Mouse (Mus musculus) heart, embryonic 14.5 days (tissue): ENCODE data around the gene Cmtm3. TPM values are rescaled to one million over a fixed set of nuclear protein-coding genes. Genes with fewer than 3 reads are reported as not detected.

Experiments
- ATAC-seq: fragments of 200-750 bp; cut with Nextera tagmentation; 2 replicates; pipeline ENCODE4 v1.8.0; 2017; ENCODE audit warnings: low read depth, moderate TSS enrichment; ENCODE audit not compliant: insufficient number of reproducible peaks, insufficient read depth, low FRiP score
- H3K27ac ChIP-seq, 2 experiments: fragments of 200-500 bp in 1 of 2; fragments of 300-500 bp in 1 of 2; sonication (generic) in 1 of 2; replicated peaks in 1 of 2; 2 replicates each; pipeline ENCODE4 v1.5.1; 2012 to 2014; ENCODE audit warnings: low read depth in 2 of 2, low read length in 2 of 2, control low read depth in 1 of 2, mild to moderate bottlenecking in 1 of 2, mixed read lengths in 1 of 2; ENCODE audit not compliant: control insufficient read depth in 1 of 2, insufficient read depth in 1 of 2
- H3K27me3 ChIP-seq: fragments of 300-500 bp; sonication (generic); 2 replicates; pipeline ENCODE4 v1.6.1; 2014; ENCODE audit warnings: mild to moderate bottlenecking, low read length, control low read depth; ENCODE audit not compliant: control insufficient read depth, insufficient read depth
- H3K36me3 ChIP-seq: fragments of 300-500 bp; sonication (generic); 2 replicates; pipeline ENCODE4 v1.6.1; 2014; ENCODE audit warnings: mild to moderate bottlenecking, control low read depth, low read length, mixed read lengths; ENCODE audit not compliant: control insufficient read depth, insufficient read depth
- H3K4me1 ChIP-seq, 2 experiments: fragments of 200-500 bp in 1 of 2; fragments of 300-500 bp in 1 of 2; sonication (generic) in 1 of 2; 2 replicates each; pipeline ENCODE4 v1.6.1; 2012 to 2014; ENCODE audit warnings: low read length in 2 of 2, control low read depth in 1 of 2, mixed read lengths in 1 of 2; ENCODE audit not compliant: control insufficient read depth in 2 of 2, insufficient read depth in 2 of 2
- H3K4me2 ChIP-seq: fragments of 300-500 bp; sonication (generic); 2 replicates; pipeline ENCODE4 v1.6.1; 2014; ENCODE audit warnings: mild to moderate bottlenecking, low read length
- H3K4me3 ChIP-seq, 2 experiments: fragments of 200-500 bp in 1 of 2; fragments of 300-500 bp in 1 of 2; sonication (generic) in 1 of 2; 2 replicates each; pipeline ENCODE4 v1.5.1; 2012 to 2014; ENCODE audit warnings: low read length in 2 of 2, mild to moderate bottlenecking in 2 of 2, control low read depth in 1 of 2, low read depth in 1 of 2, moderate library complexity in 1 of 2; ENCODE audit not compliant: control insufficient read depth in 1 of 2, insufficient read depth in 1 of 2
- H3K9ac ChIP-seq: fragments of 300-500 bp; sonication (generic); 2 replicates; pipeline ENCODE4 v1.6.1; 2014; ENCODE audit warnings: mild to moderate bottlenecking, low read length
- H3K9me3 ChIP-seq: fragments of 300-500 bp; sonication (generic); 2 replicates; pipeline ENCODE4 v1.6.1; 2016; ENCODE audit warnings: low read length, control low read depth; ENCODE audit not compliant: control insufficient read depth
- WGBS: fragments of 180-500 bp; shearing (Covaris S2); extraction: QIAGEN DNeasy Blood & Tissue Kit; methylation state at CpG from one replicate; pipeline ENCODE4 v1.1.7; 2014; 5-methylcytosine and 5-hydroxymethylcytosine counted together
- polyA plus RNA-seq: library from polyadenylated mRNA; unstranded; fragments of >200 nt; fragmentation: Nextera tagmentation; extraction: Ambion mirVana; gene quantifications from 2 replicates; pipeline ENCODE4 v1.2.1, GENCODE M21; 2014

Cmtm3 gene
- polyA plus RNA-seq, 1 experiment from 2014 or later: 103 TPM

DNA sequence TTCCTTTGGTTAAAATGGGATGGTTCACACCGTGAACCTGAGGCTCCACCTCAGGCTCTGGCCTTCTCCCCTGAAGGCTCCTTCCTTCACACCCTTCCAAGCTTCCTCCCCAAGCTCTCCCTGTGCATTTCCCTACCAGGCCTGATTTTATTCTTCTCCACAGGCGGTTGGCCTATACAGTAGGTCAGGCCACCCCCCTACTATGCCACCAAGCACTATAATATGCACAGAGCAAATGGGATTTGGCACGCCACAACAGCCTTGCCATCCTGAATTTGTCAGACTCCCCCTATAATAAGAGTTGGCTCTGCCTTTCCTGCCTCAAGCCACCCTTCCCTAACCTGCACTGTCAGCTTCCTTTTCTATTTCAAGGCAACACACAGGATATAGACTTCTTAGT, 19.4 kb downstream of the Cmtm3 start:
- H3K27ac ChIP-seq: no peak overlapping the region
- peaks cover 0 to 15% of the 10 kb centered on the region in 2 experiments for H3K4me1 ChIP-seq
- no peak overlapping the region for H3K4me2 ChIP-seq
- H3K9ac ChIP-seq: no peak overlapping the region
- WGBS: 80% methylated on average over 3 of the region's 3 CpGs
- H3K9me3 ChIP-seq: no peaks in the 10 kb centered on the region
- H3K27me3 ChIP-seq: no peaks in the 10 kb centered on the region
- no peak overlapping the region for H3K4me3 ChIP-seq
- no peak for ATAC-seq
- H3K36me3 ChIP-seq: peaks cover 31% of the 10 kb centered on the region; the same call in 1 of the 2 replicates

DNA sequence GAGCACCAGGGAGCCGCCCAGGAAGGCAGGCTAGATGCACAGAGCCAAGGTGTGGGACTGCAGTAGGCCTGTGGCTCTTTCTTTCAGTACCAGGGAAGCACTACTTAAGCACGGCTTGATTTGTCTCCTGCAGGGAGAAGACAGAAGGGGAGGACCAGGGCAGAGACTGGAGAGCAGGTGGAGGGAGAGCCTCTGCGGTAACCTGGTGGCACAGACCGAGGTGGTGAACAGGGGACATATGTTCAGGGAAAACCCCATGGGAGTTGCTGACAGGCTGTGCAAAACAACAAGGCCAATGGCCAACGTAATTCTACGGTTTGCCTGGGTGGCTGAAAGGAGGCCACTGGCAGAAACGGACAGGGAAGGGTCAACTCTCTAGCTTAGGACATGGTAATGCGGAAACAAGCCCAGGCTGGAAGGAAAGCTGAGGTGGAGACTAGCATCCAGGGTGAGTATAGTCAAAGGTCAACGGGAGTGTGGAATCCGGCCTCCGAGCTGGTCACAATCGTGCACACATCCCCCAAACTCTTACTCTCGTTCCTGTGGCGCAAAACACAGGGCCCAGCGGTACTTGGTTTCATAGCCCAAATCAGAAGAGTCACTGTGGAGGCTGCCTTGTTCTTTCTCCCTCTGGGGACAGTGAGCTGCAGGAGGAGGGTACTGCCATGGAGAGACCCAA, 20.7 kb downstream of the Cmtm3 start:
- Histone ChIP-seq H3K36me3 (peaks cover 26% of the 10 kb centered on the region; the same call in 1 of the 2 replicates), H3K9me3 (no peaks in the 10 kb centered on the region)
- 70% methylated on average over 15 of the region's 15 CpGs for WGBS

DNA sequence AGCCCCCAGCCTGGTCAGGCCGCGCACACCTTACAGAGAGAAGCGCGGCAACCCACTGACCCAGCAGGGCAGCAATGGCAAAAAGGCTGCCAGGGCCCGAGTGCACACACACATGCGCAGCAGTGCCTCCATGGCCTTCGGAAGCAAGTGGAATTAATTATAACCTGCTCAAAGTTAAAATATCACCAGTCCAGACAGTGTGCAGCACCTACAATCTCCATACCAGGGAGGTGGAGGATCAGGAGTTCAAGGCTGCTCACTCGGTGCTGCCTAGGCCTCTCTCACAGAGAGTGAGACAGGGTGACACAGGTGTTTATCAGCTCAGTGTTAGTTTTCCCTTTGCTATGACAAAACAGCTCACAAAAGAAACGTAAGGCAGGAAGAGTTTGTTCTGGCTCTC, 26.5 kb downstream of the Cmtm3 start:
- WGBS: 90% methylated on average over 9 of the region's 9 CpGs
- Histone ChIP-seq H3K36me3 (no peaks in the 10 kb centered on the region), H3K27ac (no peak overlapping the region), H3K4me1 (peaks cover 0 to 3% of the 10 kb centered on the region in 2 experiments; a peak in 2 of 4 replicates), H3K4me3 (no peak overlapping the region), H3K4me2 (no peak overlapping the region), H3K9me3 (no peaks in the 10 kb centered on the region), H3K9ac (no peak overlapping the region), H3K27me3 (no peaks in the 10 kb centered on the region)
- no peak for ATAC-seq

More for the DNA sequence above, 20.7 kb downstream of the Cmtm3 start:
- Histone ChIP-seq H3K27me3 (no peaks in the 10 kb centered on the region), H3K9ac (no peak overlapping the region), H3K4me1 (peaks cover 0 to 15% of the 10 kb centered on the region in 2 experiments), H3K27ac (no peak overlapping the region), H3K4me2 (no peak overlapping the region), H3K4me3 (no peak overlapping the region)
- no peak for ATAC-seq

DNA sequence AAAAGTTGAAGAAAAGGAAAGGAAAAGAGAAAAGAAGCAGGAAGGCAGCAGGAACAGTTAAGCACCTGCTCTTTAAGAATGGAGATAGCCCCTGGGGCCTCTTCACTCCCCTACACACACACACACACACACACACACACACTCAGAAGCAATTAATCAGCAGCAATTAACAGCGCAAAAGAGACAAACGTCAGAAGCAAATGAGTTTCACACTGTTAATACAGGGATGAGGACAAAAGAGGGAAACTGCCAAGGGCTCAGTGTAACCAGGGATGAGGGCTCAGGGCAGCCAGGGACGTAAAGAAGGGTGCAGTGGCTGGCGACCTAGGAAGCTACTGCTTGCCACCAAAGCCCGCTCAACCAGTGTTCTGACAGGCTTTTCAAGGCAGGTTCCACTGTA, 28.2 kb downstream of the Cmtm3 start:
- H3K4me1 ChIP-seq: peaks cover 0 to 3% of the 10 kb centered on the region in 2 experiments; a peak in 2 of 4 replicates
- H3K4me2 ChIP-seq: no peak overlapping the region
- no peak for ATAC-seq
- H3K9ac ChIP-seq: no peak overlapping the region
- no peaks in the 10 kb centered on the region for H3K36me3 ChIP-seq
- no peak overlapping the region for H3K4me3 ChIP-seq
- no peaks in the 10 kb centered on the region for H3K27me3 ChIP-seq
- H3K27ac ChIP-seq: no peak overlapping the region
- WGBS: 76% methylated on average over 5 of the region's 5 CpGs
- no peaks in the 10 kb centered on the region for H3K9me3 ChIP-seq

DNA sequence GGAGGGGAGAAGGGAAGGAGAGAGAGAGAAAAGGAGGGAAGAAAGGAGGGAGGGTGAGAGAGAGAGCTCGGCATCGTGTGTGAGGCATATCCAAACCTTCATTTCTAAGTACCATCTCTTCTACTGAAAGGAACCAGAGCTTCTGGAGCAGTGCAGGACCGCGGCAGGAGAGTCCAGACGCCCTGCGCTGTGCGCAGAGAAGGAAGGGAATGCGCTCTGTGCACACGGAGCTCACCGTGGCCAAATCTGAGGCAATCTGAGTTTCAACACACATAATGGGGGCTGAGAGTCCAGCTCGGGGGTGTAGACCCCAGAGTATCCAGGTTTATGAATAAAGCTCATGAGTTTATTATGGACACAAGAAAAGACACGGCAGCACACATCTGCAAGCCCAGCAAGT, 30.4 kb downstream of the Cmtm3 start:
- H3K4me2 ChIP-seq: no peak overlapping the region
- no peak overlapping the region for H3K4me3 ChIP-seq
- no peaks in the 10 kb centered on the region for H3K36me3 ChIP-seq
- 77% methylated on average over 12 of the region's 12 CpGs for WGBS
- ATAC-seq: no peak
- H3K9ac ChIP-seq: no peak overlapping the region; the same call in 1 of the 2 replicates
- no peaks in the 10 kb centered on the region for H3K27me3 ChIP-seq
- H3K4me1 ChIP-seq: peaks cover 8 to 13% of the 10 kb centered on the region in 2 experiments
- no peak overlapping the region for H3K27ac ChIP-seq
- H3K9me3 ChIP-seq: no peaks in the 10 kb centered on the region

DNA sequence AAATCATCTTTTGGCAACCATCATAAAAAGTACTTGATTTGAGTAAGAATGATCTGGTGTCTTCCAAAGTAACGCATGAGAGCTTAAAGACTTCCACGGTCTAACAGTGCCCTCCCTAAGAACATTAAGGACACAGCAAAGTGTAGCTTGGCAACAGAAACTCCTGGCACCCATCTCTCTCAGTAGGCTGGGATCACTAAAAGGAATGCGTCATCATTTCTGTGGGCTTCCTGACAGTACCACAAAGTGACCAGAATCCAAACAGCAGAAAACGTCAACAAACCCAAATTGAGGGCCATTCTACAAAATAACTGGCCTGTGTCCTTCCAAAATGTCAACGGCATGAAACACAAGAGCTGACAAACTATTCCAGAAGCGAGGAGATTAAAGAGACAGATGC, 30.9 kb downstream of the Cmtm3 start:
- H3K9ac ChIP-seq: no peak overlapping the region
- H3K4me2 ChIP-seq: no peak overlapping the region
- WGBS: 75% methylated on average over 6 of the region's 6 CpGs
- H3K27me3 ChIP-seq: no peaks in the 10 kb centered on the region
- H3K4me1 ChIP-seq: peaks cover 12 to 18% of the 10 kb centered on the region in 2 experiments
- H3K9me3 ChIP-seq: no peaks in the 10 kb centered on the region
- no peaks in the 10 kb centered on the region for H3K36me3 ChIP-seq
- no peak overlapping the region for H3K27ac ChIP-seq
- H3K4me3 ChIP-seq: no peak overlapping the region
- ATAC-seq: no peak

DNA sequence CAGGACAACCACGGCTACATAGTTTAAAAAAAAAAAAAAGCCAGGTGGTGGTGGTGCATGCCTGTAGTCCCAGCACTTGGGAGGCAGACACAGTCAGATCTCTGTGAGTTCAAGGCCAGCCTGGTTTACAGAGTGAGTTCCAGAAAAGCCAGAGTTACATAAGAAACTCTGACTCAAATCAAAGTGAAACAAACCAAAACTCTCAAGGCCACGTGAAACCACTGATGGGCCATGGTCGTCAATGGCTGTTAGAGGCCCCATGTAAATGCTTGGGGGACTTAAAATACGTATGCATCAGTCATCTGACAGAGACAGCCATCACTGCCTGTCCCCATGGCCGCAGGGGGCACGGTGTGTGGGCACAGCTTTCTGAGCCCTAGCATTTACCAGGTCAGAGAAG, 31.9 kb downstream of the Cmtm3 start:
- H3K9ac ChIP-seq: no peak overlapping the region
- no peak overlapping the region for H3K27ac ChIP-seq
- H3K4me3 ChIP-seq: no peak overlapping the region
- peaks cover 20 to 28% of the 10 kb centered on the region in 2 experiments for H3K4me1 ChIP-seq
- no peak overlapping the region for H3K4me2 ChIP-seq
- no peak for ATAC-seq
- WGBS: 85% methylated on average over 6 of the region's 6 CpGs
- H3K36me3 ChIP-seq: no peaks in the 10 kb centered on the region
- no peaks in the 10 kb centered on the region for H3K9me3 ChIP-seq
- H3K27me3 ChIP-seq: no peaks in the 10 kb centered on the region

DNA sequence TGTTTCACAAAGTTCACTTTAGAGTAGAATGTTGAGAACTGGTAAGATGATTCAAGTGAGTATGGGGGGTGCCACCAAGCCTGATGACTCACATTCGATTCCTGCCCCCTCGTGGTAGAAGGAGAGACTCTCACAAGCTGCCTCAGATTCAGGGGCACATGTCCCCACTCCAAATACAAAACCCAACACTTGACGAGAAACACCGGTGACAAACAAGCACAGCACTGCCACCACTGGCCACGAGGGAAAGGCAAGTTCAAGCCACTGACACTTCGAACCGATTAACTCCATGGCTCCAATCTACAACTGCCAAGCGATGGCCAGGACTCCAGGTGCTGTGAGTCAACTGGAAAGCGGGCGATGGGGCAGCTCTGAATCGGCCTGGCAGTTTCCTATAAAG, 34.6 kb downstream of the Cmtm3 start:
- Histone ChIP-seq H3K4me3 (no peak overlapping the region), H3K4me2 (no peak overlapping the region), H3K27ac (0 out of 4 replicates have a peak overlapping the region, but pooled peaks of 1 of the 2 experiments have one; percentile 16), H3K9ac (no peak overlapping the region), H3K9me3 (no peaks in the 10 kb centered on the region), H3K27me3 (no peaks in the 10 kb centered on the region), H3K4me1 (peaks cover 21 to 30% of the 10 kb centered on the region in 2 experiments), H3K36me3 (no peaks in the 10 kb centered on the region)
- no peak for ATAC-seq
- 63% methylated on average over 11 of the region's 11 CpGs for WGBS
